Mouse (Mus musculus) inflammation-experienced regulatory T-cells, adult 6 months (primary cell): ENCODE data around the gene Gm26657. TPM values are rescaled to one million over a fixed set of nuclear protein-coding genes. Genes with fewer than 3 reads are reported as not detected.

Experiments
- ATAC-seq: one replicate; pipeline ENCODE4 v1.8.0; 2017
- polyA plus RNA-seq, 3 experiments: library from polyadenylated mRNA; unstranded; fragments of 100-300 nt; shearing (Covaris generic); gene quantifications; one replicate each; pipeline ENCODE4 v1.2.1; 2017

Gene Gm26657
- polyA plus RNA-seq: not detected

GRCm38 (mm10) chr4:56740020-56740485, at the start of gene Gm26657:
TSS of gene Gm26657 (plus strand) at chr4:56740070.
- no peak for ATAC-seq

- ATAC-seq: no peak
These were observed 43.5 kb upstream of the Gm26657 start for GRCm38 (mm10) chr4:56696401-56696800.

GRCm38 (mm10) chr4:56698671-56699070, 41.2 kb upstream of the Gm26657 start:
- no peak for ATAC-seq

- no peak for ATAC-seq
These were observed 37.6 kb upstream of the Gm26657 start for GRCm38 (mm10) chr4:56702234-56702633.

- no peak for ATAC-seq
These were observed 26.7 kb upstream of the Gm26657 start for GRCm38 (mm10) chr4:56713155-56713554.

GRCm38 (mm10) chr4:56716801-56717200, 23.1 kb upstream of the Gm26657 start:
- ATAC-seq: no peak

GRCm38 (mm10) chr4:56717932-56718331, 21.9 kb upstream of the Gm26657 start:
- ATAC-seq: no peak

- ATAC-seq: no peak
These were observed 21.1 kb upstream of the Gm26657 start for GRCm38 (mm10) chr4:56718573-56719442.

GRCm38 (mm10) chr4:56719456-56719855, 20.4 kb upstream of the Gm26657 start:
- no peak for ATAC-seq

- no peak for ATAC-seq
These were observed 19.5 kb upstream of the Gm26657 start for GRCm38 (mm10) chr4:56720403-56720802.

GRCm38 (mm10) chr4:56721469-56721868, 18.4 kb upstream of the Gm26657 start:
- ATAC-seq: no peak

- ATAC-seq: no peak
These were observed 17.5 kb upstream of the Gm26657 start for GRCm38 (mm10) chr4:56722346-56722745.

GRCm38 (mm10) chr4:56723237-56723636, 16.6 kb upstream of the Gm26657 start:
- ATAC-seq: no peak

- ATAC-seq: no peak
These were observed 14.0 kb upstream of the Gm26657 start for GRCm38 (mm10) chr4:56725839-56726238.

- ATAC-seq: no peak
These were observed 741 bp downstream of the Gm26657 start for GRCm38 (mm10) chr4:56740611-56741010.

- no peak for ATAC-seq
These were observed 1.2 kb downstream of the Gm26657 start, which contains the start of gene Actl7b for GRCm38 (mm10) chr4:56741041-56741493. TSS of gene Actl7b (minus strand) at chr4:56741443.

GRCm38 (mm10) chr4:56742698-56743097, 2.8 kb downstream of the Gm26657 start:
- ATAC-seq: no peak

- ATAC-seq: no peak
These were observed 3.7 kb downstream of the Gm26657 start, which contains the start of gene Actl7a for GRCm38 (mm10) chr4:56743363-56744195. TSS of gene Actl7a (plus strand) at chr4:56743413.

- ATAC-seq: no peak
These were observed 6.5 kb downstream of the Gm26657 start for GRCm38 (mm10) chr4:56746345-56746744.

GRCm38 (mm10) chr4:56747456-56747855, 7.6 kb downstream of the Gm26657 start:
- ATAC-seq: no peak

- ATAC-seq: no peak
These were observed 16.2 kb downstream of the Gm26657 start for GRCm38 (mm10) chr4:56756021-56756420.

- no peak for ATAC-seq
These were observed 17.2 kb downstream of the Gm26657 start for GRCm38 (mm10) chr4:56756966-56757600.

GRCm38 (mm10) chr4:56757693-56758092, 17.8 kb downstream of the Gm26657 start:
- ATAC-seq: no peak
